Mouse (Mus musculus) intestine, postnatal 0 days (tissue): ENCODE measurements at regions not wholly inside any gene's neighbourhood (a gene's known extent, or its start where the extent isn't known, plus 50 kb on each side); places are given as distances from the start of the nearest gene placed in this dataset.

Source experiments
- ATAC-seq: fragments of 200-750 bp; cut with Nextera tagmentation; 2 replicates; pipeline ENCODE4 v1.8.0; 2017; ENCODE audit warnings: mild to moderate bottlenecking, moderate TSS enrichment, moderate library complexity
- H3K27ac ChIP-seq: fragments of 300-500 bp; sonication (generic); 2 replicates; pipeline ENCODE4 v1.5.1; 2014; ENCODE audit warnings: mild to moderate bottlenecking, low read depth, low read length, moderate library complexity
- H3K27me3 ChIP-seq: fragments of 300-500 bp; sonication (generic); replicated peaks from 2 replicates; pipeline ENCODE4 v1.6.1; 2014; ENCODE audit warnings: low read length, mixed read lengths; ENCODE audit not compliant: control insufficient read depth, insufficient read depth
- H3K36me3 ChIP-seq: fragments of 300-500 bp; sonication (generic); 2 replicates; pipeline ENCODE4 v1.6.1; 2014; ENCODE audit warnings: mild to moderate bottlenecking, moderate library complexity; ENCODE audit not compliant: control insufficient read depth, insufficient read depth
- H3K4me1 ChIP-seq: fragments of 300-500 bp; sonication (generic); replicated peaks from 2 replicates; pipeline ENCODE4 v1.6.1; 2014; ENCODE audit warnings: antibody characterized with exemption, low read length, mixed read lengths; ENCODE audit not compliant: control insufficient read depth, insufficient read depth
- H3K4me2 ChIP-seq: fragments of 300-500 bp; sonication (generic); replicated peaks from 2 replicates; pipeline ENCODE4 v1.6.1; 2014; ENCODE audit warnings: low read depth, mild to moderate bottlenecking, moderate library complexity
- H3K4me3 ChIP-seq: fragments of 300-500 bp; sonication (generic); 2 replicates; pipeline ENCODE4 v1.5.1; 2014; ENCODE audit warnings: low read depth, low read length
- H3K9ac ChIP-seq: fragments of 300-500 bp; sonication (generic); 2 replicates; pipeline ENCODE4 v1.6.1; 2014; ENCODE audit warnings: mild to moderate bottlenecking, low read depth, low read length
- H3K9me3 ChIP-seq: fragments of 300-500 bp; sonication (generic); 2 replicates; pipeline ENCODE4 v1.6.1; 2016; ENCODE audit warnings: mixed run types; ENCODE audit not compliant: control insufficient read depth
- CTCF ChIP-seq: sonication (generic); IDR thresholded peaks from 2 replicates; pipeline ENCODE4 v1.5.1; 2016; ENCODE audit warnings: low read depth, mild to moderate bottlenecking, control low read depth, antibody characterized with exemption, moderate library complexity
- WGBS: fragments of 180-500 bp; shearing (Covaris S2); extraction: QIAGEN DNeasy Blood & Tissue Kit; methylation state at CpG from one replicate; pipeline ENCODE4 v1.1.7; 2014; 5-methylcytosine and 5-hydroxymethylcytosine counted together

- Histone ChIP-seq H3K4me1 (no peaks in the 10 kb centered on the region), H3K4me3 (no peak overlapping the region), H3K27me3 (no peaks in the 10 kb centered on the region), H3K4me2 (no peak overlapping the region), H3K27ac (no peak overlapping the region), H3K9ac (no peak overlapping the region), H3K36me3 (no peaks in the 10 kb centered on the region), H3K9me3 (no peaks in the 10 kb centered on the region)
- no peak for TF ChIP-seq CTCF
- 83% methylated on average over 7 of the region's 7 CpGs for WGBS
- no peak for ATAC-seq
These were observed 67.9 kb upstream of the Mrps9 start for GRCm38 (mm10) chr1:42783072-42783672.

- no peaks in the 10 kb centered on the region for H3K36me3 ChIP-seq
- H3K4me2 ChIP-seq = no peak overlapping the region
- 50% methylated on average over 7 of the region's 7 CpGs for WGBS
- H3K9me3 ChIP-seq = no peaks in the 10 kb centered on the region
- TF ChIP-seq CTCF = no peak
- ATAC-seq = no peak
- no peak overlapping the region for H3K4me3 ChIP-seq
- no peak overlapping the region for H3K9ac ChIP-seq
- no peaks in the 10 kb centered on the region for H3K4me1 ChIP-seq
- H3K27ac ChIP-seq = no peak overlapping the region
- no peaks in the 10 kb centered on the region for H3K27me3 ChIP-seq
These were observed 63.8 kb upstream of the Mrps9 start for GRCm38 (mm10) chr1:42787240-42787639.

- no peaks in the 10 kb centered on the region for H3K36me3 ChIP-seq
- H3K9ac ChIP-seq = no peak overlapping the region
- H3K4me1 ChIP-seq = no peaks in the 10 kb centered on the region
- no peaks in the 10 kb centered on the region for H3K9me3 ChIP-seq
- H3K27me3 ChIP-seq = no peaks in the 10 kb centered on the region
- H3K4me3 ChIP-seq = no peak overlapping the region
- 73% methylated on average over 6 of the region's 6 CpGs for WGBS
- ATAC-seq = no peak
- no peak overlapping the region for H3K4me2 ChIP-seq
- TF ChIP-seq CTCF = no peak
- no peak overlapping the region for H3K27ac ChIP-seq
These were observed 62.6 kb upstream of the Mrps9 start for GRCm38 (mm10) chr1:42788413-42788812.
